In the genomic region with DNA sequence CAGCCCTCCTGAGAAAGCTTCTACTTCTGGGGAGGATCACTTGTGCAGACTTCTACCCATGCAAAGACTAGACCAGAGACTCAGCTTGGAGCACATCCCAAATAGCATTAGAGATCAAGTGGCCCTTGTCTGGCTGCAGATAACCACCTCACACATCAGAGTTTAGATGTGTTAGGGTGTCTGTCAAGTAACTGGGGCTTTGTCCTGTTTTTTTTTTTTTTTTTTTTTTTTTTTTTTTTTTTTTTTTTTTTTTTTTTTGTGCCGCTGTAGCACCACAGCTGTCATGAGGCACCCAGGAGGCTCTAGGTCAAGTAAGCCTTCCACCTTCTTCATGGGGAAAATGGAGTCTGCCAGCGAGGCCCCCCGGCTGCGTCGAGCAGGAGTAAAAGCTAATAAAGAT, we compare ENCODE assay signal across 34 mouse cellular contexts. TPM values are rescaled to one million over a fixed set of nuclear protein-coding genes. Genes with fewer than 3 reads are reported as not detected.
"Had no signal": no experiment of that assay in that cellular context is flagged by ENCODE, and none has a peak within 500 bp of the region (broad histone marks: within the 10 kb centered on the region; RNA-seq: fewer than 3 reads in every experiment).

No protein-coding gene starts in this region.

- H3K4me2 ChIP-seq: limb, embryonic 12.5 days; limb, embryonic 13.5 days; limb, embryonic 15.5 days; liver, embryonic 11.5 days; liver, embryonic 12.5 days; liver, embryonic 13.5 days; liver, embryonic 15.5 days; lung, embryonic 14.5 days; lung, embryonic 15.5 days; midbrain, embryonic 11.5 days; midbrain, embryonic 12.5 days; midbrain, embryonic 13.5 days; midbrain, embryonic 15.5 days; neural tube, embryonic 12.5 days had no signal

- H3K36me3 ChIP-seq: limb, embryonic 10.5 days; limb, embryonic 12.5 days; limb, embryonic 13.5 days; limb, embryonic 15.5 days; liver, embryonic 12.5 days; liver, embryonic 13.5 days; liver, embryonic 15.5 days; midbrain, embryonic 10.5 days; midbrain, embryonic 12.5 days; midbrain, embryonic 13.5 days; midbrain, embryonic 15.5 days; neural tube, embryonic 12.5 days had no signal

- H3K27me3 ChIP-seq: limb, embryonic 12.5 days; limb, embryonic 13.5 days; limb, embryonic 15.5 days; liver, embryonic 13.5 days; liver, embryonic 15.5 days; lung, embryonic 15.5 days; midbrain, embryonic 12.5 days; midbrain, embryonic 13.5 days; midbrain, embryonic 15.5 days; neural tube, embryonic 12.5 days had no signal

- H3K4me3 ChIP-seq: left cerebral cortex, adult 2 months; limb, embryonic 10.5 days; limb, embryonic 12.5 days; limb, embryonic 13.5 days; limb, embryonic 15.5 days; liver, embryonic 12.5 days; liver, embryonic 13.5 days; liver, embryonic 15.5 days; lung, embryonic 15.5 days; megakaryocyte, embryonic 14.5 days; midbrain, embryonic 10.5 days; midbrain, embryonic 12.5 days; midbrain, embryonic 13.5 days; midbrain, embryonic 15.5 days; myocyte; neural tube, embryonic 12.5 days had no signal

- ATAC-seq: liver, embryonic 12.5 days; liver, postnatal 0 days; midbrain, embryonic 13.5 days; midbrain, embryonic 15.5 days; midbrain, embryonic 16.5 days had no signal

- DNase-seq: left cerebral cortex, postnatal 4 days; liver; liver, embryonic 13.5 days; liver, postnatal 0 days; lung, adult 18-20 months; lung, embryonic 14.5 days; lung, postnatal 10 days; lung, postnatal 14 days; lung, postnatal 36 days; lung, postnatal 4 days; midbrain, embryonic 14.5 days had no signal

- H3K9ac ChIP-seq: limb, embryonic 12.5 days; limb, embryonic 13.5 days; limb, embryonic 15.5 days; liver, embryonic 12.5 days; liver, embryonic 13.5 days; liver, embryonic 14.5 days; liver, embryonic 15.5 days; liver, postnatal 0 days; lung, embryonic 14.5 days; lung, embryonic 15.5 days; midbrain, embryonic 12.5 days; midbrain, embryonic 13.5 days; midbrain, embryonic 15.5 days; neural tube, embryonic 12.5 days had no signal

- H3K9me3 ChIP-seq: limb, embryonic 10.5 days; limb, embryonic 12.5 days; limb, embryonic 13.5 days; limb, embryonic 15.5 days; liver, embryonic 12.5 days; liver, embryonic 13.5 days; liver, embryonic 15.5 days; lung, embryonic 15.5 days; midbrain, embryonic 10.5 days; midbrain, embryonic 13.5 days; midbrain, embryonic 15.5 days had no signal

- H3K27ac ChIP-seq: left cerebral cortex, adult 2 months; limb, embryonic 10.5 days; limb, embryonic 12.5 days; limb, embryonic 13.5 days; limb, embryonic 15.5 days; liver, embryonic 12.5 days; liver, embryonic 13.5 days; liver, embryonic 14.5 days; liver, embryonic 15.5 days; macrophage; midbrain, embryonic 10.5 days; midbrain, embryonic 12.5 days; midbrain, embryonic 13.5 days; midbrain, embryonic 15.5 days; neural tube, embryonic 12.5 days had no signal

- H3K4me1 ChIP-seq: limb, embryonic 12.5 days; limb, embryonic 13.5 days; limb, embryonic 15.5 days; liver, embryonic 12.5 days; liver, embryonic 13.5 days; liver, embryonic 15.5 days; megakaryocyte, embryonic 14.5 days; midbrain, embryonic 12.5 days; midbrain, embryonic 13.5 days; midbrain, embryonic 15.5 days; neural tube, embryonic 12.5 days had no signal

RNA-seq across cellular contexts. Expression of a gene that starts 42.7 kb away (rescaled TPM):
- total RNA-seq: megakaryocyte, adult 5-6 weeks; megakaryocyte-erythroid progenitor cell, adult 5-6 weeks; monocyte, adult 5-6 weeks had no signal
- polyA plus RNA-seq: macrophage had no signal
